Mouse (Mus musculus) cerebellum, adult (tissue): ENCODE measurements around the gene Tmem40.

Experiments
- ATAC-seq: cut with Nextera tagmentation; 2 replicates; pipeline ENCODE4 v1.9.2; 2017; ENCODE audit warnings: mild to moderate bottlenecking, moderate library complexity, mixed read lengths; ENCODE audit not compliant: insufficient number of reproducible peaks, low FRiP score, low TSS enrichment

Gene Tmem40

GRCm38 (mm10) chr6:115770852-115771251 lies 8.6 kb upstream of the Tmem40 start:
- ATAC-seq, result no peak

DNA sequence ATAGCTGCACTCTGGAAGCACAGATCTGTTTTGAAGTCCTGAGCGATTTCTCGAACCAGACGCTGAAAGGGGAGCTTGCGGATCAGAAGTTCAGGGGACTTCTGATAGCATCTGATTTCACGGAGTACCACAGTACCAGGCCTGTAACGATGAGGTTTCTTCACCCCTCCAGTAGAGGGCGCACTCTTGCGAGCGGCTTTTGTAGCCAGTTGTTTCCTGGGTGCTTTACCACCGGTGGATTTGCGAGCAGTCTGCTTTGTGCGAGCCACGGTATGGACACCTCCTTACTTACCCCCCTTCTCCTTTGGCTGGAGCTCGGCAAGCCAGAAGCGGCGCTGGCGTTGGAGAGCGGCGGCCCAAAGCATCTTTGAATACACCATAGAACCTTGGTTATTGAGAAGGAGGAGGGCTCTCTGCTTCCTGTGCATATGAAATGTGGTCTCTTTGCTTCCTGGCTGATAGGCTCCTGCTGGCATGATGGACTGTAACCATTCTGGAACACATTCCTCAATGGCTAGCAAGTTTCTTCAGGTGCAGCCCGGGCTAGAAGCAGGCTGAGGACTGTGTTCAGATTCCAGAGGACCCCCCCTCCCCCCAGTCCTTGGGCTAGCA lies 8.0 kb upstream of the Tmem40 start:
- ATAC-seq, result no peak

- no peak for ATAC-seq
These were observed 6.0 kb upstream of the Tmem40 start for GRCm38 (mm10) chr6:115768207-115768606.

DNA sequence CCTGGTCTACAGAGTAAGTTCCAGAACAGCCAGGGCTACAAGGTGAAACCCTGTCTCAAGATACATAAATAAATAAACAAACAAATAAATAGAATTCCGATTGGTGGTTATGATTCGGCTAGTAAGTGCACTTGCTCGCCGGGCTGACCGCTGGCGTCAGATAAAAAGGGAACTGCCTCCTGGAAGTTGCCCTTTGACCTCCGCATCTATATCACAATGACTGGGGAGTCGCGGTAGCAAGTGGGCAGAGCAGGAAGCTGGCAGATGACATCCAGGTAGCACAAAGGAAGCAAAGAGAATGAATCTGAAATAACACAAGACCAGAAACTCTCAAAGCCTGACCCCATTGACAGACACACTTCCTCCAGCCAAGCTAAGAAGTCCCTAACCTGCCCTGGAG lies 5.1 kb upstream of the Tmem40 start:
- ATAC-seq, result no peak

- ATAC-seq, result no peak
These were observed 2.0 kb upstream of the Tmem40 start for GRCm38 (mm10) chr6:115764179-115764578.

DNA sequence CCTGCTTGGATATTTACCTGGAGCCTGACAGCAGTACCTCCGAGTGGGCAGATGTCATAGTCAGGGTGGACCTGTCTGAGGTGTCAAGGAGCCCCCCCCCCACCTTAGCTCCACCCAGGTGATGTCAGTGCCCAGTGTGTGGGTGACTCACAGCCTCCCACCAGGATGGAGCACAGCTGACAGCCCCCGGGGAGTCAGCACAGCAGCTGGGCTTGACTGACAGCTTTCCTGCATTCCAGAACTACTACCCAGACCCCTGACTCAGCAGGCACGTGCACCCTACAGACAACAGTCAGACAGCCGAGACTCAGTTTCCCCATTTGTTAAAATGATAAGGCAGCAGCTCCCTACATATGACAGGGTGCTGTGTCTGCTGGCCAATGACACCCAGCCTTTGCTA lies 1.2 kb downstream of the Tmem40 start:
- ATAC-seq, result no peak

DNA sequence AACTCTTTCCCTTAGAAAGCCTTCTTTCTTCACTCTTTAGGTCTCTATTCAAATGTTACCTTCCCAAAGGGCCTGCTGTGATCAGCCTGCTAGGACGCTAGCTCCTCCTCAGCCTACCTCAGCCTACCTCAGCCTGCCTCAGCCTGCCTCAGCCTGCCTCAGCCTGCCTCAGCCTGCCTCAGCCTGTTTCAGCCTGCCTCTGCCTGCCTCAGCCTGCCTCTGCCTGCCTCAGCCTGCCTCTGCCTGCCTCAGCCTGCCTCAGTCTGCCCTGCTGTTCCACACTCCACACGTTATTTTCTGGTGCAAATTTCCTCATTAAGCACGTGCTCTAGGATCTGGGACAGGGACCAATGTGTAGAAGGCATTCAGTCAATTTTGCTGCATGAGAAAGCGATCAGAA lies 2.1 kb downstream of the Tmem40 start:
- no peak for ATAC-seq

DNA sequence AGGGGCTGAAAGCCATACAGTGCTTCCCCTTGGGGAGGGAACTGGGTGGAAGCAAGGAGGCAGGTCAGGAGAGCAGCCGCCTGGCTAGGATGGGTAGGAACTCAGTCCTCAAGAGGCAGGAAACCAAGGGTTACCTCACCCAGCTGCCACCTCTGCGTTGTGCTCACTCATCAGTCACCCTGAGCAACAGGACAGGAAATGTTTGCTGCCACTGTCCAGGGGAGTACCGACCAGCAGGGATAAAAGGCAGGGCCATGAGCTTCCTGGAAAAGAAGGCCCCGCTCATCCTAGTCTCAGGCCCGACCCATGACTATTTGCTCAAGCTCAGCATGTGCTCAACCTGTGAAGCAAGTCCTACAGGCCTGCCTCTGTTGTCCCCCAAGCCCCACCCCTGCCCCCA lies 2.7 kb downstream of the Tmem40 start:
- no peak for ATAC-seq

- ATAC-seq, result no peak
These were observed 3.2 kb downstream of the Tmem40 start for GRCm38 (mm10) chr6:115758981-115759435.

DNA sequence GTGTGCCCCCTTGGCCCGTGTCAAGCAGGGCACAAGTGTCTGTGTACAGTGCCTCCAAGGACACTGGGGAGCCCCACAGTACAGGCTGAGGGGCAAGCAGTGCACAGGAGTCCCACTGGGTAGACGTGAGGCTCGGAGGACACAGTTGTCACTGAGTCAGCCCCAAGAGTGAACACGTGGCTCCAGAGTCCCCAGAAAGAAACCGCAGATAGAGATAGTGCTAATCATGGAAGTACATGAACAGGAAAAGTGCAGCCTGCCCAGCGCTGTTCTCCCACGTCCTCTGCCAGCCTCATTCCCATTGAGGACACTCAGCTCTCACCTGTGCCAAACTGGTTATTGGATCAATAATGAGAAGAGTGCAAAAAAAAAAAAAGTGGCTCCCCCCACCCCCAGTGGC lies 6.7 kb downstream of the Tmem40 start:
- ATAC-seq, result no peak

DNA sequence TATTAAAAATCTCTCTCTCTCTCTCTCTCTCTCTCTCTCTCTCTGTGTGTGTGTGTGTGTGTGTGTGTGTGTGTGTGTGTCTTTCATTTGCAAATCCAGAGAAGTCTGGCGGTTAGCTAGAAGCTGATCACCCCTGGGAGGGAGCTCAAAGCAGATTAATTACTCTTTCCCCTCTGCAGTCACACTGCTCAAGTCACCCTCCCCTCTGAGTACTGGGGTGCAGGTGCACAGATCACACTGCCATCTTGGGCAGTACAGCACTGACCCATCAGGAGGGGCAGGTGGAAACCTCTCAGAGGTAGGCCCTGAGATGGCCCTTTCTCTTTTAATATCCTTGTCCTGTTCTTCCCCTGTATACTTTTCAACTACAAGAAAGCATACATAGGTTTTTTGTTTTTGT lies 15.9 kb downstream of the Tmem40 start:
- no peak for ATAC-seq

GRCm38 (mm10) chr6:115743569-115743968 lies 18.6 kb downstream of the Tmem40 start:
- no peak for ATAC-seq

- ATAC-seq, result no peak
These were observed 23.2 kb downstream of the Tmem40 start for GRCm38 (mm10) chr6:115739056-115739455.

DNA sequence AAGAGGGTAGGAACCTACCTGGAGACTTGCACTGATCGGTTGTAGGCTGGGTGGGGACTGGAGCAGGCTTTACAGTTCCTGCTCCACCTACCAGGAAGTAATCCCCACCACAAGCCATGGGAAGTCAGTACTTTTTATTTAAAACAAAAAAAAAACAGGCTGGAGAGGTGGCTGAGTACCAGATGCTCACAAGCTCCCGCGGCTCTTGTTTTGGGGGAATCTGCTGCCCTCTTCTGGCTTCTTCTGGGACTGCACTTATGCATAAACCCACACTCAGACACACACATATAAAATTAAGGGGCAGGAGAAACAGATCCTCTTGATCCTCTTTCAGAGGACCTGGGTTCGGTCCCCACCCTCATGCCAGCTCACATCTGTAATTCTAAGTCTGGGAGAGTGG lies 27.3 kb downstream of the Tmem40 start:
- no peak for ATAC-seq

DNA sequence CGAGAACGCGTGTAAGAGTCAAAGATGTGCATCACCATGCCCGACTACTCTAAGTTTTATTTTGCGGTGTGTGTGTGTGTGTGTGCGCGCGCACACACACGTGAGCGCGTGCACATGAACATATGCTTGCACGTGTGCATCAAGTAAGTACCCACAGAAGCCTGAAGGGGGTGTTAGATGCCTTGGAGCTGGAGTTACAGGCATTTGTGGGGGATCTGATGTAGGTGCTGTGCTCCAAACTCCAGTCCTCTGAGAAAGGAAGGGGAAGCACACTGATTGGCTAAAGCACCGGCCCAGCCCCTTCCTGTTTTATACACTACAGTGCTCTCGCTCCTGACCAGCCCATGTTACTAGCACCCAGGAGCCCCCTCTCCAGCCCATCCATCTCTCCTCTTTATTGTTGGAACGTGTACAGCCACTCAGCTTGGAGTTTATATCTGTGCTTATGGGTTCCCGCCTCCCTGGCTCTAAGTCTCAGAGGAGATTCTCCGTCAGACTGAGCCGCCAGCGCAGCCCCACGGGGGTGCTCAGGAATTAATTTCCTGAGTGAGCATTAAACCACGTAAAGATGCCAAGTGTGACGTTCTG lies 29.8 kb downstream of the Tmem40 start:
- no peak for ATAC-seq

GRCm38 (mm10) chr6:115730560-115731342 lies 31.5 kb downstream of the Tmem40 start:
- ATAC-seq, result no peak

- ATAC-seq, result no peak
These were observed 34.6 kb downstream of the Tmem40 start for GRCm38 (mm10) chr6:115727570-115727969.

DNA sequence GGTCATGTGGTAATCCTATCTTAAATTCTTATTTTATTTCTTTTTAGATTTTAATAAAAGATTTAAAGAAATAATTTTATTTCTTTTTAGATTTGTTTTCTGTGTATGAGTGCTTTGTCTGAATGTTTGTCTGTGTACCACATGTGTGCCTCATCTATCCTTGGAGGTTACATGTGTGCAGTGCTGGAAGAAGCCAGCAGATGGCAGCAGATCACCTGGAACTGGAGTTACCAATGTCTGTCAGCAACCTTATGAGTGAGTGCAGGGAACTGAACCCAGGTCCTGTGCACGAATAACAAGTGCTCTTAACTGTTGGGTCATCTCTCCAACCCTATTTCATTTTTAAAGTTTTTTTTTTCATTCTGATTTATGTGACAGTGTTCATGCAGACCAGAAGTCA lies 35.1 kb downstream of the Tmem40 start:
- ATAC-seq, result no peak

DNA sequence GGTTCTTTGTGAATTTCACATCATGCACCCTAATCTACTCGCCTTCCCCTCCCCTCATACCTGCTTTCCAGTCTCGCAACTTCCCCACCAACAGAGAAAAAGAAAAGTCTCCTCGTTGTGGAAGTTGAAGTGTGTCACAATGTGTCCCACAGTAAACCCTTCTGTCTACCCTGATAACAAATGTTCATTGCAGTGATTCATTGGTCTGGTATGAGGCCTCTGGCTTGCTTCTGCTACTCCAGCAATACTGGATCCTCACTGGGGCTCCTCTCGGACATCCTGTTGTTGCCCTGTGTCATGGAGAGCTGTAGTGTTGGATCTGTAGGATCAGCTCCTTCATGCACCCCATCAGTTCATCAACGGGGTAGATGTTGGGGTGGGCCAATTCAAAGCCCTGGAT lies 40.0 kb downstream of the Tmem40 start:
- no peak for ATAC-seq

DNA sequence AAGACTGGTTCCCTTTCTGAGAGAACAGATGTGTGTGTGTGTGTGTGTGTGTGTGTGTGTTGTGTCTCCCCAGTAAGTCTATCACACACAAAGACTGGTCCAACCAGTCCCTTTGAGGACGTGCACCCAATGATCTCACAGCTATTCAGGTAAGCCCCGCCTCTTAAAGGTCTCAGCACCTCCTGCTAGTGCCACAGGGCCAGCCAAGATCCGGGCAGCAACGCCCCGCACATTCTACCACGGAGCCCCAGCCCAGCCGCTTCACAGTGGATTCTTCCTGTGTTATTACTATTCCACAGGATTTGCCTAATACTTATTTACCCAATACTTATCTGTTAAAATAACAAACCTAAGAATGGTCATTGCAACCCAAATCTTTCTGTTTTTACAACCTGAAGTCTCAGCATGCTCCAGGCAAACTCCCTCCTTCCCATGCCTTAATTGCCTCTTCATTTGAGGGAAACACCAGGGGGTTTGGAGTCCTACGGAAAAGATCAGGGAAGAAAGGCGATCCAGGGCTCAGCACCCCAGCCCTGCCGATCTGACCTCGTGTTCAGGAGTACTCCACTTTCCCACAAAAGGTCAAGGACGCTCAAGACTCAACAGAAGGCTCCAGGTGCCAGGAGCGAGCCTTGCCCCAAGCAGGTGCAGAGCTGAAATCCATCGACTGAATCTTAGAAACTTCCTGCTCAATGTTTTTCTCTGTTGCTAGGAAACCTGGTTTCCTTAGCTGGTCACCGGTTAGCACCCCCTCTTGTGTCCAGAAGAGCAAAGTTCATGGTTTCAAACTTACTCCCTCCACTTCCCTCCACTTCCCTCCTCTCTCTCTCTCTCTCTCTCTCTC lies 44.3 kb downstream of the Tmem40 start:
- ATAC-seq, result no peak

DNA sequence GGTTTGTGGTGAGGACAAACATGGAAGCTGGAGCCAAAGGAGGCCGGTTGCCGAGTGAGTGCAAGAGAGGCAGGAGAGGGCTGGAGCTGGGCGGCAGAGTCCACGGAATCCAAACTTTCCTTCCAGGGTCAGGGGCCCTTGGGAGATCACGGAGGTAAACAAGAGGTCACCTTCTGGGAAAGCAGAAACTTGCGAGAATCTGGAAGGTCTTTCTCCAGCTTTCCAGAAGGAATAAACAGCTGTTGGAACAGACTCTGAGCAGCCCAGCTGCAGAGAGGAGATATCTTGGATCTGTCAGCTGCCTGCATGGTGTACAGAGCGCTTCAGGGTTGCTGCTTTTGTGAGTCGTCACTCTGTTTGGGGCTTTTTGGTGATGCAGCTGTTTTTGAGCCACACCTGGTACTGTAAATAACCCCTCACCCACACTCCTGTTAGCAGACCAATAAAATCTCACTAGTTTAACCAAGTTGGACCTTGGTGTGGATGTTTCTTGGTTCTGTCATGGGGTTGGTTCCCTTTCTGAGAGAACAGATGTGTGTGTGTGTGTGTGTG lies 45.0 kb downstream of the Tmem40 start:
- no peak for ATAC-seq
